In the genomic region with DNA sequence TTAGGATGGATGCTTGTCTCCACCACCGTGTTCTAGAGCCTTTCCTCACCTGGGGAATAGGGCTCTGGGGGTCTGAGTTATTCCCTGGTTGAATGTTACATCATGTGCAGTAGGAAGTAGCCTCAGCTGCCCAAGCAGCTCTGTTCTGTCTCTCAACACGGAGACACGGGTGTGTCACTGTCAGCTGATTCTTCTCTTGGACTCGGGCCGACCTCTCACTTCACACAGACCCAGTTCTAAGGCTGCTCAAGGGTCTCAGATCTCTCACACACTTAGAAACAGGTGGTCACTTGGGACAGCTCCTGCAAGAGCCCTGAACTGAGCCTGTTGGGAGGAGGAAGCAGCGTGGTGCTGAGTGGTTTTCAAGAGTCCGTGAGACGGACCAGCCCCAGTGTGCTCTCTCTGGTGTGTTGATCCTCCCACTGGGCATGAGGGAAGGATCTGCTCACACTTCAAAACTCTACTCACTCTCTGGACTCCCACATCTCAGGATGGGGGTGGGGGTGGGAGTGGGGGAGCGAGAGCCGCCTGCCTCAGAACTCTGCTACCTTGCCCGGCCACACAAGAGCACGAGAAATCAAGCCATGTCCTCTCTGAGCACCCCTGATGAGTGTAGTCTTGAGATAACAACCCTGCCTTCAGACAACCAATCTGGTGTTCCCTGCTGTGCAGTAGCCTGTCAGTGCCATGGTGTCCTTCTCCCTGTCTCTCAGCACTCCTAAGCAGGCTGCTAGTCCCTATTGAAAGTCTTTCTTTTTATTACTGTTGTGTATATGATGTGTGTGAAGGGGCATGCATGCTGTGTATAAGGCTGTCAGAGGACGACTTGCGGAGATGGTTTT, we compare ENCODE assay signal across 18 mouse cellular contexts. TPM values are rescaled to one million over a fixed set of nuclear protein-coding genes. Genes with fewer than 3 reads are reported as not detected.
"Had no signal": no experiment of that assay in that cellular context is flagged by ENCODE, and none has a peak within 500 bp of the region (broad histone marks: within the 10 kb centered on the region; RNA-seq: fewer than 3 reads in every experiment).

No protein-coding gene starts in this region.

- ATAC-seq: hindbrain, embryonic 16.5 days; inflammation-experienced regulatory T-cells, adult 6 months had no signal

- H3K27ac ChIP-seq: layer of hippocampus, adult 2 months; limb, embryonic 13.5 days; liver, embryonic 14.5 days; macrophage; neural tube, embryonic 12.5 days had no signal

- H3K9me3 ChIP-seq: limb, embryonic 13.5 days; neural tube, embryonic 12.5 days had no signal

- H3K9ac ChIP-seq: limb, embryonic 13.5 days; liver, embryonic 14.5 days; neural tube, embryonic 12.5 days had no signal

- H3K4me1 ChIP-seq: limb, embryonic 13.5 days; neural tube, embryonic 12.5 days had no signal

- H3K4me3 ChIP-seq: layer of hippocampus, adult 2 months; limb, embryonic 13.5 days; neural tube, embryonic 12.5 days had no signal

- H3K27me3 ChIP-seq: neural tube, embryonic 12.5 days had no signal

- H3K36me3 ChIP-seq: limb, embryonic 13.5 days; neural tube, embryonic 12.5 days had no signal

- DNase-seq: kidney, adult 18-20 months; kidney, postnatal 10 days; kidney, postnatal 4 days; midbrain, embryonic 14.5 days; thymus, adult 18-20 months; thymus, postnatal 25 days had no signal

- H3K4me2 ChIP-seq: limb, embryonic 13.5 days; neural tube, embryonic 12.5 days had no signal

RNA-seq across cellular contexts. Expression of a gene that starts 12.3 kb away (rescaled TPM):
- total RNA-seq: layer of hippocampus, adult 2 months; layer of hippocampus, postnatal 10 days; left cerebral cortex, postnatal 36 days; monocyte, adult 5-6 weeks; neutrophil, adult 5-6 weeks had no signal
- polyA plus RNA-seq: hindbrain, embryonic 16.5 days; macrophage; midbrain, embryonic 14.5 days; urinary bladder, adult 2 months had no signal
